Mouse (Mus musculus): ENCODE measurements around the gene Siva1.
A peak's percentile ranks its signal among the peaks of the same experiment; 100 is the strongest.

GRCm38 (mm10) chr12:112605766-112606165, 38.7 kb upstream of the Siva1 start:
- peak; percentile 68 for TF ChIP-seq CTCF (conservative IDR thresholded peaks at IDR 0.05; ENCODE audit: low read length)
- TF ChIP-seq NANOG (IDR thresholded peaks at IDR 0.05; ENCODE audit: borderline replicate concordance, low read length), result no peak
- no peak for TF ChIP-seq POU5F1 (IDR thresholded peaks at IDR 0.05; ENCODE audit: borderline replicate concordance, low read length)

Measured in E14TG2a.4 (cell line).